Mouse (Mus musculus) heart, postnatal 36 days (tissue): ENCODE results near the gene Nme6. TPM values are rescaled to one million over a fixed set of nuclear protein-coding genes. Genes with fewer than 3 reads are reported as not detected.
"Not testable (repeated sequence)": the region's sequence is repeated elsewhere in the genome, so short reads cannot be mapped to it uniquely, and the experiment has no call there.

ENCODE experiments used
- DNase-seq, 2 experiments: peaks; one replicate each; pipeline ENCODE4 v3.0.0; 2021 to 2022
- intact Hi-C: fragments of 180-260 bp; cut with DNase I; formaldehyde crosslinking; loops from one replicate; pipeline ENCODE4 v1.15.1; 2025
- total RNA-seq, 2 experiments: library from RNA; stranded (reverse); gene quantifications; 2 replicates each; pipeline ENCODE4 v1.2.3; 2021

Nme6 gene
- 10 to 100 TPM; 17.9 to 18.5 TPM for total RNA-seq

DNA sequence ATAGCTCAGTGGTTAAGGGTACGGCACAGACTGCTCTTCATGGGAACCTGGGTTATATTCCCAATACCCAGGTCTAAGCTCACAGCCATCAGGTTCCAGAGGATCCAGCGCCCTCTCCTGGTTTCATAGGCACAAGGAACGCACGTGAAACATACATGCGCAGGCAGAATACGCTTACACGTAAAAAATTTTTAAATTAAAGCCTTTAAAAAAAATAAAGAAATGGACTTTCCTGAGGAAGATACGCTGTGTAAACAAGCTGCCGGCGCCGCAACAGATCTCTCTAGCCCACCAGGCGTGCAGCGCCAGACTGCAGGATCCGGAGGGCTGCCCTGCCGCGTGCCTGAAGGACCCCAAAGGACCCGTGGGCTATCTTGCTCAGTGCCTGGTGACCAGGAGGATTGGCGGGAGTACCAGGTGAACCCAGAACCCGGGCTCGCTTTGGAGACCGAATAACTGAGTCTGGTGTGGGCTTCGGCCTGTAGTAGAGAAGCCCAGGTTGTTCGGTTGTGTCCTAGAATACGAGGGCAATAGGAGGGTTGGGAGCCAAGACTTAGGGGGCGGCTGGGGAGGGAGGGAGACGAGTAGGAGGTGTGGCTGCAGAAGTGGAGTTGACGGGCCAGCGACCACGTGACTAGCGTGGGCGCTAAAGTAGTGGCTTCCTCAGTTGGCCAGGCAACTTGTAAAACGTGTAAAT is at the start of gene Nme6:
Gene Nme6 (plus strand): TSS at position 359 of the 697 bp plus-strand sequence.
- intact Hi-C loops, result loop anchor here (2.0 to 10.0 kb wide), 2 partner anchors 146 to 828 kb away; no protein-coding TSS in a partner anchor
- DNase-seq, result peak; percentile 89 to 92

DNA sequence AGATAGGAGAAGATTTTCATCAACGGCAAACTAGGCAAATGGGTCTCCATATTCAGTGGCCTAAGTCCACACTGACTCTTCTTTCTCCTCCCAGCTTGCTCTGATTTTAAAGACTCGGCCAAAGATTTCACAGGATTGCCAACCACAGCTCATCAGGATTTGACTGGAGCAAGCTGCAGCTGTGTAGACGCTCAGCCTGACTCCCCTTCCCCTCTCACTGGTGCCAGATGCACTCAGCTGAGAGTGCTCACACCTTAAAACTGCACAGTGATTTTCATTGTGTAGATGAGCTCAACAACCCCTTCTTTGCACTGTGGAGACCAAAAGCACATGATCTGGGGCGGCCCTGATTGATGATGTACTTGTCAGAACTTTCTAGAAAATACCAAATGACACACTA is 42.0 kb upstream of the Nme6 start, which contains the start of gene Fbxw27:
Gene Fbxw27 (minus strand): TSS at position 101 of the 400 bp plus-strand sequence.
- intact Hi-C loops, DNase-seq: not testable (repeated sequence)

DNA sequence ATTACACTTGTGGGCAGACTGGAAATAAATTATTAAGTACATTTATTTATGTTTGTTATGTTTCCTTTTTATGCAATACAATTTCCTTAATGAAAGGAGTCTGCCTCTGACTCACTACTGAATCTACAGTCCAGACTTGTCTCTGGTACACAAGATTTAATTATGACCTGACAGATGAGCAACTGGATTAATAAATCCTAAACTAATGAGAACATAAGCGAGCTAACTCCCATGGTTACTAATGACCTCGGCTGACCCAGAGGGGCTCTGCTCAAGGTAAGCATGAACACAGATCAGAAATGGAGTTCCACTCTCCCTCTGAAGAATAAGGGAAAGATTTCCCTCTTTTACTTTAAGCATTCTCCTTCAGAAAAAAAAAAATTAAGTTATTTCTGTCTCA is 37.3 kb upstream of the Nme6 start:
- DNase-seq, result no peak
- intact Hi-C loops, result no loop called here

DNA sequence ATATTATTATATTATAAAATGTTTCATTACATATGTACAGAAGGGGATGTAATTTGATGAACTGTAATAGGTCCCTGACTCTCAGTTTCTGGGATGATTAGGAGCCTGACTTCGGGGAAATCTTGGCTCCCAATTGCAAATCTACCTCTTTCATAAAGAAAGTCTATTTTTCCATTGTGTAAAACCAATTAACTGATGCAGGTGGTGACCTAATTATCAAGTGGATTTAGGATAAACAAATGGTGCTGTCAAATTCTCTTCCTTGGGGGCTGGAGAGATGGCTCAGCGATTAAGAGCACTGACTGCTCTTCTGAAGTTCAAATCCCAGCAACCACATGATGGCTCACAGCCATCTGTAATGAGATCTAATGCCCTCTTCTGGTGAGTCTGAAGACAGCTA is 36.7 kb upstream of the Nme6 start:
- intact Hi-C loops, result no loop called here
- DNase-seq, result no peak

DNA sequence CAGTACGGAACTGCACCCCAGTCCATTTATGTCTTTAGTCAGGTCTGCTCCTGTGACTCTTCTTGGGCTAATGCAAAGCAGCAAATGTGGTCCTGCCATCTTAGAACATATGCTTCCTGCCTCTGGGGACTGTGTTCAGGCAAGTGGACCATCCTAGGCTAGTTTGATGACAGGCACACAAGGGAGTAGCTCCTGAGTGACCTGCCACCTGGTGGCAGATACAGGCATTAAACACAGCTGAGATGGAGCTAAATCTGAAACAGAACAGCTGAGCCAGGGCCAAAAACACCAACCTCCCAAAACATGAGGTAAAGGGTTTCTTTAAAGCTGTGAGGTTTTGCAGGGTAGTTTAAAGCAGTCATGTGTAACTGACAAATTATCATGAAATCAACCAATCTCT is 34.5 kb upstream of the Nme6 start:
- intact Hi-C loops, result no loop called here
- DNase-seq, result no peak

DNA sequence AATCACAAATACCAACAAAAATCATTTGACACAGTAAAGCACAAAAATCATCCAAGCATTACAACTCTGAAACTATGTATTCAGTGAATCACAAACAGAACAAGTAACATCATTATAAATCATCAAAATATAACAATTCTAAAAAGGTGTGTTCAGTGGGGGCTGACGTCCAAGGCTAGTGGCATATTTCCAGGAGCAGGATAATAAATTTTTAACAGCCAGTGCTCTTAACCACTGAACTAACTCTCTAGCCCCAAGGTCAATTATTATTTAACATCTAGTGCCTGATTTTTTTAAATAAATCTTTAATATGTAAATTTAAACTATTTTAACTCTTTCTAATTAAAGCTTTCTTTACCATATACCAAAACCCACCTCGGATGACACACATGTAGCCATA is 27.0 kb upstream of the Nme6 start:
- DNase-seq, intact Hi-C loops: not testable (repeated sequence)

DNA sequence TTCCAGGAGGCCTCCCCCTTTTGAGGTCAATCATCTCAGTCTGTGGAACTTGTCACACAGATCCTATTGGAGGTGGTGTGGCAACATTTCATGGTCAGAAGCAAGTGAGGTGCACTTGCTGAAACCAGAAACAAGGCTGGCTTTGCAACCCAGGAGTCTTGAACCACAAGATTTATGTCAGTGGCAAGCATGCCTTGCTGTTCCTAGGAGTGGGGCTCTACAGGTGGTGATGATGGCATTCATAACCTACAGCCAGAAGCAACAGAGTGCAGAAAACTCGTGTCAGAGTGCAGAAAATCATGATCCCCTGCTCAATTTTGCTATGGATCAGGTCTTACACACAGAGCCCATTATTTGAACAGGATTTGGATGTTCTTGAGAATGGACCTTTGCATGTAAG is 26.3 kb upstream of the Nme6 start:
- intact Hi-C loops, result no loop called here
- no peak for DNase-seq

DNA sequence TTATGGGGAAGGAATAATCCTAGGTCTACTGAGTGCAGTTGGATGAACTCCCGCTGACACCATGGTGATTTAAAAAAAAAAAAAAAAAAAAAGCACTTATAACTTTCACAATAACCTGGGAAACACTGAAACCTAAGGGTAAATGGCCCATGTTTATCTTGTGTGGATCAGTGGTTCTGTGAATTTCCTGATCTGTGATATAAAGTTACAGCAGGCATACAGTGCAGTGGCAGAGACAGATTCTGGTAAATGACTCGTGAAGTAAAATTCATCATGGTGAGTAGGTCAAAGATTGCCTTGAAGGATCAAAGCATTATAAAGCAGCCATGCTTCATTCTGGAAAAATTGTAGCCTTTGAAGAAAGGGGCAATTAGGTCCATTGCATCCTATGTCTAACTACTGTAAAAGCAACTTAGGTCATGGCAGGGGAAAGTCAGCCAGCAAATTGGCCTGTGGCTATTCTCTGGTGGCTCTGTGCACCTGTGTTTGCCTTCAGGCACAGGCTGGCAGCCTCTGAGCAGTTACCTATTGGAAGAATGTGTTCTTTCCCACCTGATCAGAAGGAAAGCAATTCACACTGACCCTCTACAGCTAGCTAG is 25.8 kb upstream of the Nme6 start:
- no peak for DNase-seq
- intact Hi-C loops, result no loop called here

DNA sequence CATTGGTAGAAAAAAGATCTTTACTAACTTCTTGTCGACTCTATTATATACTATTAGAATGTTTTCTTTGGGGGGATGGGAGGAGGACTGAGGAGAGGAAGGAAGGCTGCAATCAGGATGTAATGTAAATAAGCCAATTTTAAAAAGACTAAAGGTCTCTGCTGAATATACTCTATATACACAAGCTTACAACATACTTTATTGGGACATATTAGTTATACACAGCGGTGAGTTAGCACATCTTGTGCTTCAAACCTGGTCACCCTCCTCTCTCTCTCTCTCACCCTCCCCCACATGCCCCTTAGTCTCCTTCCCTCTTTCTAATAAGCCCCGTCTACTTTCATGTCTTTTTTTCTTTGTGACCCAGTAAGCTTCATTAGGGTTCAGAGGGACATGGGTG is 24.7 kb upstream of the Nme6 start:
- intact Hi-C loops, result no loop called here

DNA sequence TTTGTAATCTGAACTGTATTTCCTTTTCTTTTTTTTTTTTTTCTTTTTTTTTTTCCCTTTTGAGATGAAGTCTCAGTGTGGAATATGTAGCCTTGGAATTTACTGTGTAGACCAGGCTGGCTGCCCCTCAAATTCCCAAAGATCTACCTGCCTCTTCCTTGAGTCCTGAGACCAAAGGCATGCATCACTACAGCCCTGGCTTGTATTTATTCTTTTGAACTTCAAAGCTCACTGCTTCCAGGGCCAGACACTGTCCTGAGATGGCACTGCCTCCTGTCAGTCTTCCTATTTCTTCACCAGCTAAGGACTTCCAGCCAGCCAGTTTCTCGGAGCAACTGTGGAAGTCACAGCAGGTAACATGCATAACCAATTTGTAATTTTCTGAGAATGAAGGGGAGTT is 20.6 kb upstream of the Nme6 start, which contains the start of gene Spink8:
Gene Spink8 (plus strand): TSS at position 301 of the 400 bp plus-strand sequence.
- no peak for DNase-seq
- intact Hi-C loops, result no loop called here

More for the DNA sequence above, 24.7 kb upstream of the Nme6 start:
- DNase-seq, result no peak

DNA sequence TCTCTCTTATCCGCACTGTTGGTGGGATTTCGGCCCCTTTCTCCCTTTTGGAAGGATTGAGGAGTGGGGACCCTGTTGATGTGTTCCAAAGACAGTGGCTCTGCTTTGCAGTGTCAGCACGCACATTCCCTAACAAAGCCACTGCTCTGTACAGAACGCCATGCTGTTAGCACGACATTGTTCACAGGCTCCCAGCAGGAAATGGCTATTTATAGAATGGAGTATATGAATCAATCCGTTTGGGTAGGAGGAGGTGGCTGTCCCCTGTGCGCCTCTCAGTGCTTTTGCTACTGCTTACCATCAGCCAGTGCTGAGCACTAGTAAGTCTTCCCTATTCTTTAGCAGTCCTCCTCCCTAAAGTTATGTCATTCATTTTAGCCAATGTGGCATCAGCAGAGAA is 19.1 kb upstream of the Nme6 start:
- intact Hi-C loops, result no loop called here

DNA sequence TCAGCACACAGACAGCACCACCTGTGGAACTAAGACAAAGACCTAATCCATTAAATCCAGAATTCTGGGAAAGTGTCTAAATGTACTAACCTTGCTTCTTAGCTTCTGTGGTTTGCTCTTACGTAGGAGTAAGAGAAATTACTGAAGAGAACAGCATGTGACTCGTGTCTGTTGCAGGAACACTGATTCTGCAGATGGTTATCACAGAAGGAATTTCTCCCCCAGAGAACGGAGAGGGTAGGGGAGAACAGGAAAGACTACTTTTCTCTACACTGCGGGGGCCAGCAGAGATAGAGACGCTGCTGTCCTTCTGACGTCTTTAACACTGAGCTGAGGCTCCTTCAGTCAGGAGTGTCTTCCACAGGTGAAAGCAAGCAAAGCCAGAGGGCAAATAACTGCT is 16.2 kb upstream of the Nme6 start:
- intact Hi-C loops, result no loop called here
- no peak for DNase-seq

More for the DNA sequence above, 19.1 kb upstream of the Nme6 start:
- DNase-seq, result no peak

DNA sequence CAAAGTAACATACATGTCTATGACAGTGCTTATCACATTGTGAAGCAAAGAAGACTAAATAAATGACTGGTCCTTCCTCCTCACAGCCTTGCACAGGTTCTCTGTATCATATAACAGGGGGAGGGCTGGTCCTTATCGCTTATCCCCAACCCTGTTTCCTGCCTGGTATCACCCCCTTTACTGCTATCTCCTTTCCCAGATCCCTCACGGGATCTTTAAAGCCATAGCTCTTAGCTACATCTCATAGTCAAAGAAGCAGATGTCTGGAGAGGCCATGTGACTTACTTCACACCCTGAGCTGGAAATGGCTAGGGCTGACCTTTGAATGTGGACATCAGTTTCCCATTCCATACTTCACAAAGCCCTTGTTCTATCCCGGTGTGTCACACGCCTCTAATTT is 6.8 kb upstream of the Nme6 start:
- intact Hi-C loops, result no loop called here
- DNase-seq, result no peak

DNA sequence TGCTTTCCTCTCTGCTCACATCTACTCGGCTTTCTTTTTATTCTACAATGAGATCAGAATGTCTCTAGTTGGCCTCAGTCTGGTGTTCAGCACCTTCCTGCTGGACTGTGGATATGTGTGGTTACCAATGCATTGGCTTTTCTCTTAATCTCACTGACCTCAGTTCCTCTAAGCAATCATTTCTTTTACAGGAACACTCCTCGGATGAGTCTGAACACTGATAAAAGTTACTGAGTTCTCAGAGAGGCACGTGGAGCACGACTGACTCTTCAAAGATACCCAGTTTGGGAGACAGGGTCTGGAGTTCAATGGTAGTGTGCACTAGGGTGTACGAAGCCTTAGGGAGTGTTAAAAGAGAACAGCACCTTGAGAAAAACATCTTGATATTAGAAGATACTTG is 6.4 kb upstream of the Nme6 start:
- intact Hi-C loops, result no loop called here
- DNase-seq, result no peak

DNA sequence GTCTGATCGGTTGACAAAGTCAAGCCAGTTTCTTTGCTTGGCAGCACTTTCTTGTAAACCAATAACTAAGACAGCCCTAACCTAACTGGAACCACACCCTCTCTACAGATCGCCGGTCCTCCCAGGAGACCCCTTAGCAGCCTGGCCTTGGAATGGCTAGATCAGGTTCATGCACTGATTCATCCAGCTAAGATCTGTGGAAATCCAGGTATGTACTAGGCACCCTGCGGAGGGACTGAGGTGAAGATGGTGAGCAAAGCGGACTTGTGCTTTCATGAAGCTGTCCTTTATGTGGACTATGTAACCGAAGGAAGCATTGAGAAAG is 501 bp downstream of the Nme6 start:
- no peak for DNase-seq
- intact Hi-C loops, result loop anchor here (2.0 to 10.0 kb wide), 2 partner anchors 146 to 828 kb away; no protein-coding TSS in a partner anchor

DNA sequence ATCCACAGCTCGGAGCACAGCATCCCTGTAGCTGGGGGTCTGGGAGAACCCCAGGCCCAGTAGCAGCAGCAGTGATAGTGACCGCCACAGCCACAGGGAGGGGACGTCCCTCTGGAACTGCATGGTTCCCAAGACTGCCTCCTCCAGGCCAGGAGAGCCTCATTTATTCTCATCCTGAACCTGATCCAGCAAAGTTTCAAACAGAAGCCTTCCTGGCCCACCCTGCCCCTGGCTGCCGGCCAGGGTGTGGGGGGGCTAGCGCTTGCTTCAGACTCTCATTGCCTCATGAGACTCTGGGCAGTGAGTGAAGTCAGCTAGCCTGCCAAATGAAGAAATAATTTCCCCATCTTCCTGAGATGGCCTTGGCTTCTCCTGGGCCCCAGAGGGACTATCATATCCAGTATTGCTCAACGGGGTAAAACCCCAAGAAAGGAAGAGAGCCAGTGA is 16.8 kb downstream of the Nme6 start, which contains the start of gene Camp:
Gene Camp (minus strand): TSS at position 306 of the 447 bp plus-strand sequence.
- intact Hi-C loops, result no loop called here
- peak; percentile 65 to 68 for DNase-seq

DNA sequence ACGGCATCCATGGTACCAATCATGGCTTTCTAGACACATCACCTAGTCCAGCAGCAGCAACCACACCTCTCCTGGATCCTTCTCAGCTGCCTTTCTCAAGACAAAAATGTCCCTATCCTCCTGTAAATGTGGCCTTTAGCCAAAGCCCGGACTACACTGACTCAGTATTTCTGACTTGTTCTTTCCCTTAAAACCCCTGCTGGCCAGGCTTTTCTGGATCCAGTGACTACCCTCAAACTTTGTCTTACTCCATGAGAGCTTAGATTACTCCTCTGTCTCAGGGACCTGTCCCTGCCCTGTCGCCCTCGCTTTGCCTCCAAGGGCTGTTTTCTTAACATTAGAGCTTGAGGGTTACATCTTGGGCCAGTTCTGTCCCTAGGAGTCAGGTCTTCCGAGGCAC is 17.6 kb downstream of the Nme6 start:
- DNase-seq, result no peak
- intact Hi-C loops, result no loop called here

DNA sequence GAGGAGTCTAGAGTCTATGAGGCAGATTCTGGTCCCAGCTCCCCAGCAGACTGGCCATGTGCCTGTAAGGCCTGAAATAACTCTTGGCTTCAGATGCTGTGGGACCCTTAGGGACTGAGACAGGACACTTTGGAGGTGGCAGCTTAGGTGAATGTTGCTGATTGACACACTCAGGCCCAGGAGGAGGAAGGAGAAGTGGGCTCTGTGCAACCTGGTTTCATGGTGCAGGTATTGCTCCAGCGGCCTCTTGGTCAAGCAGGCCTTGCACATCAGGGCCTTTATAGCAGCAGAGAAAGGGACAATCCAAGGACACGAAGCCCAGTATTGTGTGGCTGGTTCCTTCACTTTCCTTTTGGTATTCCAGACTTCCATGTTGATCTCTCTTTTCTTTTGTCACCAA is 21.8 kb downstream of the Nme6 start:
- no peak for DNase-seq
- intact Hi-C loops, result no loop called here

DNA sequence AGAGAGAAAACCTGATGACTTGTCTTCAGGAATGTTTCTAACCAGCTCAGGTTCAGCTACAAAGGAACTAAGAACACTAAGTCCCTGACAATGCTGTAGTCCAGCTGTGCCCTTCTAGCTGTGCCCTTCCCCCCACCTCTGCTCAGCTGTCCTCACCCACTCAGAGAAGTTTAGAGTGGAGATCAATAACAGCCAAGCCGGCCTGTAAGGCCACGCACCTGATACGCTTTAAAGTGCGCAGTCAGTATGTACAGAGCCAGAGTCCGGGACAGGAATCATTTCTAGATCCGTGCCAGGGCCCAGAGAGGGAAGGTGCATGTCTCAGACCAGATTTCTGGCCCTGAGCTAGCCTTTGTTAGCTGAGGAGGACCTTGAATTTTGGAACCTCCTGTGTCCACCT is 23.4 kb downstream of the Nme6 start:
- no peak for DNase-seq
- intact Hi-C loops, result no loop called here

DNA sequence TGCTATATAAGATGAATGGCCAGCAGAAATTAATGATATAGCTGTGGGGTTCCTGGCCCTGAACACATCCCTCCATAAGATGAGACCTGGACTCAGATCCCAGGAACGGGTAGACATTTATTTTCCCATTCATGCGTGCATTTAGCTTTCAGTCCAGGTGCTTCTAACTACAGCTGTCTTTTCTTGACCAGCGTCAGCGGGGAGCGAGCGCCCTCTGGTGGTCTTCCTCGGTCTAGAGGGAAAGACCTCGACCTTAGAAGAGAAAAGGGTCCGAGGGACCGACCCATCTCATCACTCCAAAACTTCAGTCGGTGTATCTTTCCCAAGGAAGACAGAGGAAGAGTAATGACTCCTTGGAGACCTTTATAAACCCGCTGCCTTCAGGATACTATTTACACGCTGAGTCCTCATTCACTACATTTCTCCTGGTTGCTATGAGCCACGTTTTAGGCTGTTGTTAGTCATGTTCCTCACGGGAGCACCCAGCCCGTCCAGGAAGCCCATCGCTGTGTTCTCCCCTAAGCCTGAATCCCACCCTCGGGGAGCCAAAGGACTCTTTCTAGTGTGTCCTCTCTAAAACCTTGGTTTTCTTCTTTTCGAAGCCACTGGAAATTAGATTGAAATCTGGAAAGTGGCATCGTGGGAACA is 30.0 kb downstream of the Nme6 start:
- DNase-seq, result peak; percentile 81 to 90
- intact Hi-C loops, result loop anchor here (1.0 to 5.0 kb wide), 2 partner anchors 177 to 735 kb away; no protein-coding TSS in a partner anchor

DNA sequence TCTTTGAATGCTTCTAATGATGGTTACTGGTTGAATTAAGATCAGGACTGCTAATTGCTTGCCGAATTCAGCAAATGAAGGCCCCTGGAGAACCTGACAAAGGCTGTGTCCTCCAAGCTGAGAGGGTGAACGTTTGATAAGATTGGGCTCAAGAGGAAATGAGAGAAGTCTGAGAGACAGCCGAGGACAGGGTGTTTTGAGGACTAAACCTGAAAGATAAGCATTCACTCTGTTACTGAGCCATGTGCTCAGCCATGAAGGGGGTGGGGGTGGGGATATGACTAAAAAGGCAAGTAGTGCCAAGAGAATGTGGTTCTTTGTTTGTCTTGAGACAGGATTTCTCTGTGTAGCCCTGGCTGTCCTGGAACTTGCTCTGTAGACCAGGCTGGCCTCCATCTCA is 30.5 kb downstream of the Nme6 start:
- no peak for DNase-seq
- intact Hi-C loops, result loop anchor here (5.0 kb wide), 1 partner anchor 736 kb away; no protein-coding TSS in a partner anchor

DNA sequence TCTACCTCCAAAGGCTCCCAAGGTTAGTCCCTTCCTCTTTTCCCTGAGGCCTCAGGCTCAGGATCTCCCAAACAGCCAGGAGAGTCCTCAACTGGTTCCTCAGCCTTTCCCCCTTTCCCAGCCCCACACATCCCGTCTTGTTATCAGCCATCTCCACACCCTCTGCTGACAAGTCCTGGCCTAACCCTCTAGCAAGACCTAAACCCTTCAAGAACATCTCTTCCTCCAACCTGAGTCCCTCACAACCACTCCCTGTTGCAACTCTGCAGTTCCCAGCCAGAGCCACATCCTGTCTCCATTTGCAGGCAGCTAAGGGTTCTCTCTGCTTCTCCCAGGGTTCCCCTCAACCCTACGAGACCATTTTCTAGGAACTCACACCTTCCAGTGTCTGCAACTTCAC is 33.7 kb downstream of the Nme6 start:
- intact Hi-C loops, result no loop called here
- DNase-seq, result no peak
